Mouse (Mus musculus) T-helper 17 cell (primary cell): ENCODE measurements at regions not wholly inside any gene's neighbourhood (a gene's known extent, or its start where the extent isn't known, plus 50 kb on each side); places are given as distances from the start of the nearest gene placed in this dataset.

Experiments
- in situ Hi-C, 2 experiments: fragments of 300-600 bp; cut with MboI, MseI; formaldehyde crosslinking; loops; 1 replicate in 1 of 2; 2 replicates in 1 of 2; pipeline ENCODE4 v1.15.1; 2025; ENCODE audit warnings: high pct_unique_total_duplicates in 2 of 2

- in situ Hi-C loops = no loop called here
Measured at GRCm38 (mm10) chr4:31381069-31381969, 582.6 kb upstream of the Map3k7 start.

- in situ Hi-C loops = no loop called here
Measured at GRCm38 (mm10) chr4:31392932-31393632, 570.8 kb upstream of the Map3k7 start.

GRCm38 (mm10) chr4:31395538-31395937, 568.4 kb upstream of the Map3k7 start:
- in situ Hi-C loops = no loop called here

DNA sequence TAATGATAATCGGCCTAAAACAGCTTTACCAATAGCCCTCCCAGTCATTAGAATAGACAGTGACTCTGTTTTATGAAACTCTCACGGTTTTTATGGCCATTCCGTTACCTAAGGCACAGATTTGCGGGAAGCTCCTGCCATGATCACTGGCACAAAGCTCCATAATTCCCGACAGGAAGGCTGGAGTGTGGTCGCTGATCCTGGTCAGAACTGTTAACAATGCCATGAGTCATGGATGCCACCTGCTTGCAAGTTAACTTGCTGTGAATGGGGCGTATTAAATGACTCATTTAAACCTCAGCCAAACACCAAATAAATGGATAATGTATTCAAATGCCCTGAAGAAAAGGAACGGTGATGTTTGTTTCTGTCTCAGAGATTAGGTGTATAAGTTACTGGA, 559.9 kb upstream of the Map3k7 start:
- in situ Hi-C loops = no loop called here

DNA sequence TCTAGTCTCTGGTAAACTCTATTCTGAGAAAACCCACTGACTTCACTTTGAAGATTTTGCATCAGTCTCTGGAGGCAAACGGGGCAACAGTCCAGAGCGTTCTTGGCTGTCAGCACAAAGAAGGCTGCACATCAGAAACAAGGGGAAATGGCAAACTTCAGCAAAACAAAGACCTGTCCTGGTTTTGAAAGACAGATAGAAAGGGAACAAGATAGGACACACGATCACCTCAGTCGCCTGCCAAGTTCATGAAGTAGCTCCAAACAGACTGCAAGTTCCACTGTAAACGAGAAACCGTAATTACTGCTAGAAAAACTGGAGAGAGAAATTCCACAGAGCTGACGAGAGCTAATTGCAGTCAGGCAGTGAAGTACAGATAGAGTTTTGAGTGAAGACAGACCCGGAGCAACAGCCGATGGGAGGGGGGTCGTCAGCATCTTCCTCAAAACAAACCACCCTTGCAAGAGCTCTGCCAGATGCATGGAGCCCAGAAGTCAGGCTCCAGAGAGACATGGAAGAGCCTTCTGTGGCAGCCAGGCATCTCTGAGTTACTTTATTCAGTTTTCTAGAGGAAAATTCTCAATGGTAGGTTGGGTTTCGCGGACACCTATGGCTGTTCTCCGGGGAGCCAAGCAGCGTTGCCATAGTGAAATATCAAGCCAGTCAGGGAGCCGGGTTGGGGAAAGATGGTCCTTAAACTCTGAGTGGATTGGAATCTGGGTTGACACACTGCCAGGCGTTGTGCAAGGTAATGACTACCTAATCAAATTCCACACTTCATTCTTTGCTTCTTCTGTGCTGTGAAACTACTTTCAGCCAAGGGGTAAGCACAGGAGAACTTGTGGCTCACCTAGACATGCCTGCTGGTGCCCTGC, 558.8 kb upstream of the Map3k7 start:
- in situ Hi-C loops = no loop called here

DNA sequence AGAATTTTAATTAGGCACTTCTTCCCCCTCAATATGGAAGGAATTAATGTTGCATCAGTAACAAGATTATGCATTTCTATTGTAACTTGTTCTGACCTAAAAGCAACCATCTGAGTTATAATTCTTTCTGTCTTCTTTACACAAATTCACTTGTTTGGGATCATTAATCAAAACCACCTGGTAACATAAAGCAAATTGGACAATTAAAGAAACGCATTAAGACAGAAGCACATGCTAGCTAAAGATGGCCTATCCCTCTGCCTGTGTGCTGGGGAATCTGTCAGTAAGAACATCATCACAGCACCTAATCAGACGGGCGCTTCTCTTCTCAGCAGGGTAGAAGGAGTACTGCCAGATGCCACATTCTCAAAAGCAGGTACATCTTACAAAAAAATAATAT, 553.7 kb upstream of the Map3k7 start:
- in situ Hi-C loops = no loop called here

GRCm38 (mm10) chr4:31411770-31412525, 551.9 kb upstream of the Map3k7 start:
- in situ Hi-C loops = no loop called here

DNA sequence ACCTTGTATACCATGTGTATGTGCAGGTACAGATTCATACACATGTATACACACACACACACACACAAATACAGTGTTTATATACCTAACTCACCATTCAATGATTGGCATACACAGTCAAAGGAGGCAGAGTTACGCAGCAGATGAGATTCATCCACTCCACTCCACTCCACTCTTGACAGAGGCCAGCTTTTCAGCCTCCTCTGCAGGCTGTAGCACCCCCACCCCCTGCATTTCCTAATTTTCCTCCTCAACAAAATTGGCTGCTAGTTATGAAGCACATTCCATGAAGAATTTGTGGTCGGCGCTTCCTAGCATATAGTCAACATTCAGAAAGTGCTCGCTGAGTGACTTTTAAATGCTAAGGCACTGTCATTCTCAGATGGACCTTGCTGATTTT, 546.7 kb upstream of the Map3k7 start:
- in situ Hi-C loops = no loop called here

DNA sequence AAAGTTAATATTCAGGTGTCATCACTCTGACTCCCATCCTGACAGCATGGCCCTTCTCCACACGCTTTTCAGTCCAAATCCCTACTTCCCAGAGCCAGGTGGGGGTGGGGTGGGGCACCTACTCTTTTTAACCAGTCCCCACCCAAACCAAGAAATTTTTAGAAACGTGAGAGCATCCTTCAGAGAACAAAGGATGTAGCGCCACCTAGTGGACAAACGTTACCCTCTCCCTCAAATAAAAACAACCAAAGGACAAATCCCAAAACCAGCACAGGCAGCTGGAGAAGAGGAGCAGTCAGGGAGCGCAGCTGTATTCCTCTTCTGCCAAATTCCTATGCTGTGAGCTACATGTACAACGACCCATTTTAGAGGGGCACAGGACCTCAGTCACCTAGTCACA, 544.7 kb upstream of the Map3k7 start:
- in situ Hi-C loops = no loop called here

GRCm38 (mm10) chr4:31420167-31420566, 543.7 kb upstream of the Map3k7 start:
- in situ Hi-C loops = no loop called here

DNA sequence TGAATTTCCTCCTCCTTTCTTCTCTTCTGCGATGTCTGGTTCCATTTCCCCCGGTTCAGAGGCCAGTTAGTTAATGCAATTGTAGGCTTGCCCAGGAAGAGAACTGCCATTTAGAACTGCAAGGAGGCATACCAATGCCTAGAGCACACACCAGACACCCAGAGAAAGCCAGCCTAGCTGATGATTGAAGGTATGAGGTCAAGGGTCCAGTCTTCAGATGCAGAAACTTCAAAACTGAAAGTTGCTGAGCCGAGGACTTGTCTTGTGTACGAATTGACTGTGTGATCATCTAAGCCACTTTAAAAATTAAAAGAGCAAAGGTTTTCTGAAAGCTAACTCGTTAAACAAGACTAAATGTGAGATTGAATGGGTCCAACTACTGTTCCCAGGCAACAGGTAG, 542.5 kb upstream of the Map3k7 start:
- in situ Hi-C loops = no loop called here

DNA sequence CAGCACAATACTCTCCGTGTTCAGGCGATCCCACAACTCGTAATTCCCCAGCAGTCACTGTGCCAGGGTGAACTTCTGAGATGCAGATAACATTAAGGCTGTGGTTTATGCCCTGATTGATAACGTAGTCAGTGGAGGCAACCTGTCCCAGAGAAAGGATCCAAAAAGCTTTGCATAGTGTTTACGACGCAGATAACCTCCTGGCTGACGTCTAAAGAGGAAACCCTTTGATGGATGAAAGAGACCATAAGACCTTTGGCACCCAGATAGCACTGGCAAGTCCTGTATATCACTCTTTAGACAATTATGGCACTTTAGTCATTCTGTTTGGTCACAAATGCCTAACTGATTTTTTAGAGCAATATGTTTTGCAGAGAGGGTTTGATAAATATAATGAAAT, 538.8 kb upstream of the Map3k7 start:
- in situ Hi-C loops = no loop called here

DNA sequence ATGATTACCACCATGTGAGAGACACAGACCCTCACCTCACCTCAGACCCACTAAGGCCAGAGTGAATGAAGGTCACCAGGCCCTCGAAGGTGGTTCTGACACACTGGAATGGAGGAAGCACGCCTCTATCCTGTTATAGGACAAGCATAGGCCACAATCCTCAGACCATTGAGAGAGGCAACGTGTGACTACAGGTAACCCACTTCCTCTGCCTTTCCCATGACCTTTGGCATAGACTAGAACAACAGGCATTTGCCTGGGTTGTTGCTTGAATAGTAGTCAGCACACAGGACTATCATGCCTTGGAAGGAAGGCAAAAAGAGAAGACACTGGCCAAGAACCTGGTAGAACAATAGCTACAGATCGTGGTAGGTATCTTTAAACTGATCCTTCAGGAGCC, 538.2 kb upstream of the Map3k7 start:
- in situ Hi-C loops = no loop called here

DNA sequence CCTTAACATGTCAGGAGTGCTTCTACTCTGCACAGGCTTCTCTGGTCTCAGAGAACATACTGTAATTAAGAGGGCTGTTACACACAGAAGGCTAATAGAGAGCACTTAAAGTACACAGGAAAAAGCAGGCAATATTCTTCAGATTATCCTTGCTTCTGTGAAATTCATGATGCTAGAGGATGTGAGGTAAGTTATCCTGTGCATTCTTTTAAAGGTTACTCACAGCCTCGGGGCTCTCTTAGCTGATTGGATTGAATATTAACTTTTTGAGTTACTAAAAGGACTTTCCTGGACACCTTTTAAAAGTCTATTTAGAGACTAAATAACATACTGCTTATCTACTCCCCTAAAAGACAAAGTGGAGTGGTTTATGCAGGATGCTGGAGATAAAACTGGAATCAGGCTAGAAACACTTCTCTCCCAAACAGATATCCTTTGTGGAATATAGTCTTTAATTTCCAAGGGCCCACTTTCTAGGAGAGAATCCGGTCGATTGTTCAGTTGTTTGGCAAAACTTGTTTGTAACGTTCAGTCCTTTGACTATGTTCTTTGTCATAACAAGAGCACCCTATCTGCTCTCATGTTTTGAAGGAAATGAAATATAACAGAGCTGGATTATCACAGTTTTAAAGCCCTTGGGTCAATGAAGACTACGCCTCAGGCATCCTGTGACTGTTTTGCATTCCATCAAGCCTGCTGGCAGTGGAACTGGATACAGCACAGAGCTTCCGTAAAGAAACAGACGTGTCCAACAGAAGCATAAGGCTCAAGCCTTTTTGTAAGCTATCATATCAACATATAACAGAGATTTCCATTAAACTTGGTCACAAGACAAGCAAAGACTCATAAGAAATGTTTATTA, 537.5 kb upstream of the Map3k7 start:
- in situ Hi-C loops = no loop called here

GRCm38 (mm10) chr4:31433943-31434342, 530.0 kb upstream of the Map3k7 start:
- in situ Hi-C loops = no loop called here

DNA sequence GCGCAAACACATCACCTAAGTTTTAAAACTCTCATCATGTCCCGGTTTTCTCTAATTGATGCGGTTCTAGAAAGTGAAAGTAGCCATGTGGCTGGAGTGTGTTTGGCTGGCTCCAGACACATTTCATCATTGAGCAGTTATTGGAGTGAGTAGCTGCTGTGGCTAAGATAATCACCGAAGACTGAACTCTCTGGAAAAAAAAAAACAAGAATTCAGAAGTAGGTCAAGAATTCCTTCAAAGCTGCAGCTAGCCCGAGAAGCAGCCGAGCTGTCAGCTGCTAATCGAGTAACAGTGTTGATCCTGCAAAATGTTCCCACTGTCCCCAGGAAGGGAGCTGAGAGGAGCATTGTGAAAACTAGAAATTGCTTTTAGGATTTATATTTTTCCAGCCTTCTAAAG, 509.0 kb upstream of the Map3k7 start:
- in situ Hi-C loops = no loop called here

DNA sequence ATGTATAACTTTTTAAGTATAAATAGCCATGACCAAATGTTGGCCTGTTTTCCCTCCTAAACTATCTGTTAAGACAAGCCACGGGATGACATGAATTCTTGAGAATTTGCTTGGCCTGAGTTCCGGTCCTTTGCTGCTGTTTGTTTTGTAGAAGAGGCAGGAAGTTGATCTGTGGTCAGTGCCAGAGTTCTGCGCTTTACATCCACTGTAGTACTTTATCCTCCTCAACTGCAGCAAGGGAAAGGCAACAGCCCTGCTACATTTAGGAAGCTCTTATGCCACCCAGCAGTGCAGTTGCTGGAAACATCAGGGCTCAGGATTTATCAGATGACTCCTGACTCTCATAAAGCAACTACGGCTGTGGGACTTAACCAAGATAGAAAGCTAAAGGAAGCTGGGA, 508.4 kb upstream of the Map3k7 start:
- in situ Hi-C loops = no loop called here

DNA sequence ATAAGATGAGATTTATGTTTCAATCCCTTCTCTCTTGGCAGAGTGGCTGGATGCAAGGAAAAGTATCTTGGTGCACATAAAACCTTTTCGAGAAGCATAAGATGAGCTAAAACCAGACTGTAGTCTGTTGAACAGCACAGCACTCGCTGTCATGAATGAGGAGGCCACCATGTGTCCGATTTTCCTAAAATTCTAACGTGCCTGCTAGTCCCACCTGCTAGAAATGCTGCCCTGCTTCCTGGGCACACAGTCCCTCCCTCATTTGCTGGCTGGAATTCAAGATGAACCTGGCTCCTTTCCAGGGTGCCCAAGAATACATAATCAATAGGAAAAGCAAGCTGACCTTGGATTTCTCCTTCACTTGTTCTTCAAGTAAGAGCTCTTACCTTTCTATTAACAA, 501.4 kb upstream of the Map3k7 start:
- in situ Hi-C loops = no loop called here

GRCm38 (mm10) chr4:31463130-31463698, 500.7 kb upstream of the Map3k7 start:
- in situ Hi-C loops = no loop called here

DNA sequence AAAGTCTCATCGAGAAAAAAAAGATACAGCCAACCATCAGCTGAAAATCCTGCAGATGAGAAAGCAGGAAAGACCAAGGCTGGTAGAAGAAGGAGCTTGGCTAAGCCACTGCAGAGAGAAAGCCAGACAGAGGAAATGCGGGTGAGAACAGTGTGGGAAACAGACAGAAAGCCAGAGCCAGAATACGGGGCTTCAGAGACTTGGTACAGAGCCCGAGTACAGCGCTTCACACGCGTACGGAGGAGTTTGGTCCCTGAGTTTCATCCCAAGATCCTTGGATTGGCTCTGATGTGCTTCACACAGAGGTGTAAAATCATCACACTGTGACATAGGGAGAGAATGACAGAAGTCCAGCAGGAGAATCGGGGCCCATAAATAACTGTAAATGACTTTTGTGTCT, 495.6 kb upstream of the Map3k7 start:
- in situ Hi-C loops = no loop called here
